Mouse (Mus musculus): Measurements from ENCODE around the gene Sp6.

- no peak for TF ChIP-seq CTCF (IDR thresholded peaks at IDR 0.05; ENCODE audit: low read depth)
- no peak for TF ChIP-seq EP300 (IDR thresholded peaks at IDR 0.05; ENCODE audit: low read depth)
Observed at GRCm38 (mm10) chr11:96986463-96986862, 26.7 kb upstream of the Sp6 start.
